Mouse (Mus musculus): ENCODE results near the gene Zbtb16.

Zbtb16 gene

DNA sequence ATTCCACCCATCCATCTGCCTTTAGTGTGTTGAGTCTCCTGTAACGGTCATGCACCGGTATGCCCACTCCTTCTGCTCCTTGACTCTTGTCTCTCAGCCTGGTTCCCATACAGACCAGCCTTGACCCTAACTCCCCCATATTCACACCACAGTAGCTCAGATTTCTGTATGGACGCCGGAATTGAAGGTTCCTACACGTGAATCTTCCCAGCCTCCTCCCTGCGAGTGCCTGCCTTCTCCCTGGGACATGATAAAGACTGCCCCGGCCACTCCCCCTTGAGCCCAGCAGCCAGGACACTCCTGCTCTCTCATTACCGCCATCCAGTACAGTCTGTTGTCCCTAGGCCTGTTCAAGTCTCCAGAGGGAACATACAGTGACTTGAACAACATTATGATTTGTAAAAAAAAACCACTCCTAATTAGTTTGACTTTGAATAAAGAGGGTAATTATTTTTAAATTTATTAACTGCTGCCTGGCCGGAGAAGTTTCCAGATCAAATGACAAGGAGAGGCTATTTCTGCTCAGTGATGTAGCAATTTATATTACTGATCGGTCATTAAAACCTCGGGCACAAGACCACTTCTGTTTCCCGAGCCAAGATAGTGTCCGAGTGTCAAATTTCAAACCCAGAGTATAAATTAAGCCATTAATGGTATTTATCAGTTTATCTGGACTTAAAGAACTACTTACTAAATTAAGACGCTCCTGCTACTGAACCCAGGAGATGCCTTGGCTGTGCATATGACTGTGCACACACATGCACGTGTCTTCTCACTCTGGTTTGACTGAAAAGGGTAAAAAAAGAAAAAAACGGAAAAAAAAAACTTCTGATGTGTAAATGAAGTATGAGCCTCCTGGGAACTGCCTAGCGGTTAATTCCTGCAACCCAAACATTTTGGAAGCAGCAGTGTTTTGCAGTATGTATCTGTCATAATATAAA lies 125.4 kb downstream of the Zbtb16 start:
- DNase-seq (ENCODE audit: low read depth, low spot score), result no peak

DNA sequence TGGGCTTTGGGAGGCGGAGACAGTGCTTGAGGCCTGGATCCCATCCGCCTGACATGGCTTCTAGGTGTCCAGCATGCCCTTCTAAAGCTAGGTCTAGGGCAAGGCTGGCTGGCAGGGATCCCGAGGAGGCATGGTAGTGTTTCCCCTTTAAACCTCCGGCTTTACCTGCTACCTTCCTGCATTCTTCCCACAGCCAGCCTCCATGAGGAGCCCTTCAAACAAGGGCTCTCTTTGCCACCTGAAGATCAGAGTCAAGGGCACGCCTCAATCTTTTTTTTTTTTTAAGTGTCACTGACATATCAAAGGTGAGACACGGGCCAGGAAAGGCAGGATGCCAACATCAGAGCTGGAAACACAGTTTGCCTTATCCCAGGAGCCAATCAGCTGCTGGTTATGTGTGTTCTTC lies 128.2 kb downstream of the Zbtb16 start:
- DNase-seq (ENCODE audit: low read depth, low spot score), result no peak

DNA sequence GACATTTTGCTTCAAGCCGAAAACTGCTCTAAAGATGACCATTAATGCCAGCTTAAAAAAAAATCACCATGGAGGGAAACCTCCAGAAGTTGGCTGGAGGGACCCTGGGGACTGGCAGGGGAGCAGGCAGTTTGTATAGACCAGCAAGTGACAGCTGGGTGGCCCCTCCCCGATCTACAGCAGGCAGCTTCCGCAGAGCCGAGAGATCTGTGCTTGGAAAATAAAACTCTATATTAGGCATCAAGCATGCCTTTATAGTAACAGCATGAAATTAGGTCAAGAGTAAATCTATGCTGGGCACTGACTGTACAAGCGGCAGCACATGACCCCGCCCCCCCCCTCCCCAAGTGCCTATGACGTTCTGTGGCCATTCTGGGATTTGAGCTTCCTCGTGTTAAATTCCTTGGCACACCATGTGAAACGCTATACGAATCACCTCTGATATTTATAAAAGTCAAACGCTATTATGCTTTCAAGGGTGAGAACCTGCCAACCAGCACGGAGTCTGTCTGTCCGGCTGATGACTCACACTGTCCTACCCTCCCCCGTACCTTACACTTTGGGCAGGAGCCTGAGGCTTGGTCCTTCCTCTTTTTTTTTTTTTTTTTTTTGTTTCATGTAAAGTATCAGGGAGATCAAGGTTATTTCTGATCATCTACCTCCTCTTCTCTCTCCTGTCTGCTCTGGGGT lies 128.7 kb downstream of the Zbtb16 start:
- no peak for DNase-seq (ENCODE audit: low read depth, low spot score)

DNA sequence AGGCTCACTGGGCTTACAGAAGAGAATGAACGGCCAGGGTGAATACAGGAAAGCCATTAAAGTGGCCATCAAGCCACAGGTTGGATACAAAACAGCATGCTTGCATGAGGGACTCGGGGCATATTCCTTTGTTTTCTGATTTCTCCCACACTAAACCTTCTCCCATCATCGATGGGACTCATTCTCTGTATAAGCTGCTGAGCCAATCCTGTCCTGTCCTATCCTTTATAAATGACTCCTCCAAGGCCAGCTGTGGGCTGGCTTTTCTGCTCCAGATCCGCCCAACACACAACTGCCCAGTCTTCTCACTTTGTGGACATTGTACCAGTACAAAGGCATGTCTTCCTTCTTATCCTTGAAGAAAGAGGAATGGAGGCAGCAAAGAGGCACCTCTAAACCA lies 134.7 kb downstream of the Zbtb16 start:
- DNase-seq (ENCODE audit: low read depth, low spot score), result no peak

DNA sequence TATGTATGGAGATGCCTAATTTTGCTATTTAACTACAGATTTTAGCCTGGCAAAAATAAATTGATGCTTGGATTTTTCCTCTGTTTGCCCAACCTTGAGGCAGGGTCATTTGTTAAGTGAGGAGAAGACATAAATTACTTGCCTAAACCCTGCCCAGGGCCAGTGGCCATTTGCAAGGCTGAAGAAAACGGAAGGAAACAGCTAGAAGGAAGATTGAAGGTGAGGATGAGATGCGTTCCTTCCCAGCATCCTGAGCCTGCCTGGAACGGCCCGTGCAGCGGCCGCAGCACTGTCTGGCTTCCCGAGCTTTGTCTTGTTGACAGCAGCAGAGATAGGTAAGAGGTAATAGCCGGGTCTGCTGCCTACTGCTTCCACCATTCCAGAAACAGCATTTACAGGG lies 135.2 kb downstream of the Zbtb16 start:
- DNase-seq (ENCODE audit: low read depth, low spot score), result no peak

DNA sequence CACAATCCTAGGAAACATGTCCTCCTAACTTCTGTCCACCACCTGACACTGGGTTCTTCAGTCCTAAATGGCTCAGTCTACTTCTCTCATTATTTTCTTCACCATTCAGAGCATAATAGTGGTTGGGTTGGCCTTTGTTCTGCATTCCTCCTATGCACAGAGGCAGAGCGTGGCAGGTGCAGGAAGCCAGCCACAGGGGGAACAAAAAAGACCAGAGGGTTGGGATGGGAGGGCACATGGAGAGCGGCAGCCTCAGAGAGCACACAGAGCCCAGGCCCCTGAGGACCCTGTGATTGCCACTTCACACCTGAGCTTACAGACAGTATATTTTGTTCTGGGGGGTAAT lies 138.6 kb downstream of the Zbtb16 start:
- DNase-seq (ENCODE audit: low read depth, low spot score), result no peak

DNA sequence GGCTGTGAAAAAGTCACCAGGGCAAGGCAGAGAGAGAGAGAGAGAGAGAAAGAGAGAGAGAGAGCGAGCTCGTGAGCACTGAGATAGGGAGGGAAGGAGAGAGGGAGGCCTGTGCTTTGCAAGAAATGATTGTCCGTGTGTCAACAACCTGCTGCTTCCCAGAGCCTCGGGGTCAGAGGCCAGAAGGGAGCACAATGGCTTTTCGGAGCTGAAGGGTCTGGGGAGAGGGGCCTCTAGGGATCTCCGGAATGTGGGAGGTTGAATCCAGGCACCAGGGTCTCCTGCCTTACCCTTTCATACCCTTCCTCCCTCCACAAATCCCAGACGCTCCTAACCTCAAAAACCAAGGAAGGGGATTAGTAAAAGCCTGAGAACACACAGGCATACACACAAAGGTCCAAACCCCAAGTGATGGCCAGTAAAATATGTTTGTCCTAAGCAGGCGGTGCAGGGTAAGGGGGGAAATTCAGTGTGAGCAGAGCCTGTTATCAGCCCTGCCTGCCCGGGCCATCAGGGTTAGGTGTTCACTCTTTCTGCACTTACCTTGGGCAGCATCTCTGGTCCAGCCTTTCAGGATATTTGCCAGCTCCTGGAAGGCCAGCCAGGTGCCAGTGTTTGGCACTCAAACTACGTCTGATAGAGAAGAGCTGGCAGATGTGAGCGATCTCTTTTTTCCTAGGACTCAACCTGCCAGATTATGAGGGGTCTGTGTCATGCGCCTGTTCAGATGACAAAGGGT lies 139.1 kb downstream of the Zbtb16 start:
- no peak for DNase-seq (ENCODE audit: low read depth, low spot score)

GRCm38 (mm10) chr9:48696330-48696729 lies 139.7 kb downstream of the Zbtb16 start:
- DNase-seq (ENCODE audit: low read depth, low spot score), result no peak

- DNase-seq (ENCODE audit: low read depth, low spot score), result peak; percentile 57
These were observed 140.2 kb downstream of the Zbtb16 start for GRCm38 (mm10) chr9:48695796-48696195.

DNA sequence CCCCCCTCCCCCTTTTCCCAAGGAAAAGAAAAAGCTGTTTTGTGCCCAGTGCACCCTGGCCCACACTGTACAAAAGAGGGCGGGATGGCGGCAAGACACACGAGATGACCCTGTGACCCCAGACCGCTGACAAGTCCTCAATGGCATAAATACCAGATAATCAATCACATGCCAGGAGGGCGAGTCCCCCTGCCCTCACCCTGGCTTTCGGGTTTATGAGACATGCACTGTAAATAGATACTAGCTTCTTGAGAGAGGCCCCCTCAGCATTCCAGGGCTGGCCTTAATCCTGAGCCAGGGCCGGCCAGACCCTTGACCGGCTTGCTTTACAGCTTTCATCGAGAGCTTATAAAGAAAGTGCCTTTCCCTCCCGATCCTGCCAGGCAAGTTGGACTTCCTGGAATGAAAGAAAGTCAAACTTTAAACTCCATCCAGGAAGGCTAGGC lies 141.4 kb downstream of the Zbtb16 start:
- no peak for DNase-seq (ENCODE audit: low read depth, low spot score)

DNA sequence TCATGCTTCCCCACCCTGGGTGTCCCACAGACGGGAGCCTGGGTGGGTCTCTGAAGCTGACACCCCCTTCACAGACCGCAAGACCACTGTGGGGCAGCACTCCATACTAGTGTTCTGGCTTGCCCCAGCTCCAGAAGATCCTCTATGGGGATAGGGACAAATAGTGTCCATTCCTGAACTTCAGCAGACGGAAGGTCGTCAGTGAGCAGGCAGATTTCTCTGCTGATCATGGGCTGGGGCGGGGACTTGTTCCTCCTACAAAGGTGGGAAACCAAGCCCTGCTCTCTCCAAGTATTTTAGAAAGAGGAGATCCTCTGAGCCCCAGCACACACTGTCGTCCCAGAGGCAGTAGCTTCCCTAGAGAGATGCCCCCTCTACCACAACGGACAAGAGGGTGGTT lies 142.3 kb downstream of the Zbtb16 start:
- DNase-seq (ENCODE audit: low read depth, low spot score), result no peak

DNA sequence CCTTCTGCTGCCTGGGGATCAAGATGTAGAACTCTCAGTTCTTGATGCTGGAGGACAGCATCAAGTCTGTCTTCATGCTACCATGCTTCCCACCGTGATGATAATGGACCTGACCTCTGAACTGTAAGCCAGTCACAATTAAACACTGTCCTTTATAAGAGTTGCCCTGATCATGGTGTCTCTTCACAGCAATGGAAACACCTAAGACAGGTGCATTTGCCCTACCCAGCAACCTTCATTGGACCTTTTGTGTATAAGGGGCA lies 146.4 kb downstream of the Zbtb16 start:
- no peak for DNase-seq (ENCODE audit: low read depth, low spot score)

DNA sequence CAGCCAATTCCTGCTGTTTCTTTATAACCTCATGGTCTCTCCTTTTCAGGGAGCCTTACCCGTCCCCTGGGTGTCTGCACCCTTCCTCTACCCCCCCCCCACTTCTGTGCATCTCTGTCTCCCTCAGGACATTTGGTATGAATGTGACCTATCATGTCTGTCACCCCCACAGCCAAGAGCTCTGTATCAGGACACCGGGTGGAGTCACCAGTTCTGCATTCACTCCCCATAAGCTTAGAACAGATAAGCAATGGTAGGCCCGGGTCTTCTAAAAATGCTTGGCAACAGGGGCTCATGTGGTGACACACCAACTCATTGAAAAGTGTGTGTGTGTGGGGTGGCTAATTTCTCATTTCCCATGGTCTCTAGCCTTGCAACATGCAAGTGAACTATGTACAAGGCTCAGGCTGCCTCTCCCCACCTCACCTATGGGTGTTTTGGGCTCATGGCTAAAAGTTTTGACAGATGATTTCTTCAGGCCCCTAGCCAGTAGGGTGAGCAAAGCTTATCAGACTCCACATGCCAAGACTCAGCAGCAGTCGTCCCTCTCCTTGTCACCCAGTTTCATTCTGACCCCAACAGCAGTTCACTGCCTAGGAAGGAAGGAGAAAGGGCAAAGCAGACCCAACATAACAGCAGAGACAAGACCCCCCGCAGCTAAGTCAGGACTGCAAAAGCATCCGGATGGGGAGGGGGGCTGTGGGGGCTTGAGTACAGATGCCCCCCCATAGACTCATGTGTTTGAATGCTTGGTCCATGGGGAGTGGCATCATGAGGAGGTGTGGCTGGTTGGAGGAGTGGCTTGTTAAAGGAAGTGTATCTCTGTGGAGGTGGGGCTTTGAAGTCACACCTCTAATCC lies 146.9 kb downstream of the Zbtb16 start:
- DNase-seq (ENCODE audit: low read depth, low spot score), result no peak

- no peak for DNase-seq (ENCODE audit: low read depth, low spot score)
These were observed 148.1 kb downstream of the Zbtb16 start for GRCm38 (mm10) chr9:48687891-48688290.

DNA sequence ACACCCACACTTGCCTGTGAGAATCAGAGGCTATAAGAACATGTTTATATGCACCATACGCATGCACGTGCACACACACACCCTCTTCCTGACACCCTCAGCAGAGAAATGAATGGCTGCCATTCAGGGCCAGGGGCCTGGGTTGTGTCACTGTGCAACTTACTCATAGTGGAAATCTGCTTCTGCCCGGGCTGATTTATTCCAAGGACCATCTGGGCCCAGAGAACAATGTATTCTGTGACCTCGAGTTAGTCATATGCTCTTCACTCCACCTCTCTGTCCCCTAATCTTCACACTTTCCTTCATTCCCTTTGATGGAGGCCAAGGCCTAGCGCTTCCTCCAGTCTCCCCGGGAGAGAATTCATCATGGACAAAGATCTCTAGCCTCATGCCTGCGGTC lies 150.3 kb downstream of the Zbtb16 start:
- DNase-seq (ENCODE audit: low read depth, low spot score), result no peak

GRCm38 (mm10) chr9:48684144-48684543 lies 151.9 kb downstream of the Zbtb16 start:
- DNase-seq (ENCODE audit: low read depth, low spot score), result no peak

GRCm38 (mm10) chr9:48681193-48681592 lies 154.8 kb downstream of the Zbtb16 start:
- DNase-seq (ENCODE audit: low read depth, low spot score), result no peak

- no peak for DNase-seq (ENCODE audit: low read depth, low spot score)
These were observed 157.3 kb downstream of the Zbtb16 start for GRCm38 (mm10) chr9:48678426-48679358.

- no peak for DNase-seq (ENCODE audit: low read depth, low spot score)
These were observed 160.8 kb downstream of the Zbtb16 start for GRCm38 (mm10) chr9:48675151-48675790.
